Mouse (Mus musculus) CH12.LX (cell line): ENCODE data around the gene Ccdc30.

Experiments
- CTCF ChIP-seq, 2 experiments: IDR thresholded peaks in 1 of 2; conservative IDR thresholded peaks in 1 of 2; 2 replicates each; pipeline ENCODE4 v1.5.1; 2011 to 2012; ENCODE audit warnings: low read depth in 2 of 2, low read length in 2 of 2, improper control_type of control experiment in 1 of 2, inconsistent platforms in 1 of 2, mild to moderate bottlenecking in 1 of 2, moderate library complexity in 1 of 2
- HCFC1 ChIP-seq: IDR thresholded peaks from 2 replicates; pipeline ENCODE4 v1.6.1; 2012; ENCODE audit warnings: low read depth, mild to moderate bottlenecking, inconsistent platforms, low read length, improper control_type of control experiment
- MAZ ChIP-seq: IDR thresholded peaks from 2 replicates; pipeline ENCODE4 v1.6.1; 2012; ENCODE audit warnings: low read depth, mild to moderate bottlenecking, inconsistent platforms, low read length, improper control_type of control experiment, moderate library complexity
- ZMIZ1 ChIP-seq: IDR thresholded peaks from 2 replicates; pipeline ENCODE4 v1.6.1; 2012; ENCODE audit warnings: low read depth, mild to moderate bottlenecking, inconsistent platforms, low read length, improper control_type of control experiment

DNA sequence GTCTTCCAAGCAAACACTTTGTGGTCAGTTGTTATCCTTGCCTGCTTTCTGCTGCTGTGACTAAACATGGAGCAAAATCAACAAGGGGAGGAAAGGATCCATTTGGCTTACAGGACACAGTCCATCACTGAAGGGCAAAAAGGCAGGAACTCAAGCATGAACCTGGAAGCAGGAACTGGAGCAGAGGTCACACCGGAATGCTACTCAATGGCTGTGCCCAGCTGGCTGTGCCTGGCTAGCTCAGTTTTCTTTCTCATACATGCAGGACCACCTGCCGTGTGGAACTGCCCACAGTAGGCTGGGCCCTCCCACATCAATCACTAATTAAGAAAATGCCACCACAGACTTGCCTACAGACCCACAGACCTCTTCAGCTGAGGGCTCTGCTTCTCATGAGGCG is 26.1 kb downstream of the Ccdc30 start:
- TF ChIP-seq CTCF (conservative IDR thresholded peaks at IDR 0.05 in 1 of 2, IDR thresholded peaks at IDR 0.05 in 1 of 2; ENCODE audit: low read depth in 2 of 2, low read length in 2 of 2), result no peak
- TF ChIP-seq MAZ, result no peak
- TF ChIP-seq HCFC1, result no peak
- TF ChIP-seq ZMIZ1, result no peak
